Mouse (Mus musculus) bone marrow, adult 2 months (tissue): Measurements from ENCODE around the gene Abcc5.

ENCODE experiments used
- CTCF ChIP-seq: fragments of 200-500 bp; IDR thresholded peaks from 2 replicates; pipeline ENCODE4 v1.5.1; 2011; ENCODE audit warnings: low read length, control low read depth; ENCODE audit not compliant: control insufficient read depth, insufficient read depth
- POLR2A ChIP-seq: fragments of 200-500 bp; IDR thresholded peaks from 2 replicates; pipeline ENCODE4 v1.6.1; 2011; ENCODE audit warnings: low read depth, mild to moderate bottlenecking, control low read depth, low read length, borderline replicate concordance; ENCODE audit not compliant: control insufficient read depth

- TF ChIP-seq CTCF (no peak), POLR2A (no peak)
These were observed 18.7 kb upstream of the Abcc5 start for GRCm38 (mm10) chr16:20444831-20445388.
